Mouse (Mus musculus) CH12.LX (cell line): ENCODE data around the gene Ift43. TPM values are rescaled to one million over a fixed set of nuclear protein-coding genes. Genes with fewer than 3 reads are reported as not detected.

Experiments
- DNase-seq: peaks from one replicate; pipeline ENCODE4 v3.0.0-alpha.2; 2013; ENCODE audit errors: extremely low read depth
- H3K27ac ChIP-seq: 2 replicates; pipeline ENCODE4 v1.5.1; 2012; ENCODE audit warnings: low read depth, mild to moderate bottlenecking, control low read depth, moderate library complexity; ENCODE audit not compliant: insufficient read depth
- H3K27me3 ChIP-seq: replicated peaks from 2 replicates; pipeline ENCODE3; 2012; ENCODE audit warnings: inconsistent platforms
- H3K36me3 ChIP-seq, 2 experiments: replicated peaks in 1 of 2; 2 replicates each; pipeline versions ENCODE3 to v1.6.1; 2012; ENCODE audit warnings: inconsistent platforms in 1 of 2, low read length in 1 of 2, mild to moderate bottlenecking in 1 of 2, mixed read lengths in 1 of 2, moderate library complexity in 1 of 2; ENCODE audit not compliant: control insufficient read depth in 1 of 2, insufficient read depth in 1 of 2
- H3K4me1 ChIP-seq, 2 experiments: 2 replicates each; pipeline ENCODE4 v1.6.1; 2012; ENCODE audit warnings: inconsistent platforms in 1 of 2, moderate library complexity in 1 of 2; ENCODE audit not compliant: insufficient read depth in 2 of 2, control insufficient read depth in 1 of 2
- H3K4me2 ChIP-seq: 2 replicates; pipeline ENCODE4 v1.6.1; 2012; ENCODE audit warnings: low read depth, mild to moderate bottlenecking, control low read depth; ENCODE audit not compliant: poor library complexity, insufficient read depth, severe bottlenecking
- H3K4me3 ChIP-seq, 3 experiments: fragments of 150-350 bp in 1 of 3; sonication (generic) in 1 of 3; replicated peaks in 1 of 3; 2 replicates each; pipeline versions ENCODE3 to v1.5.1; 2011 to 2012; ENCODE audit warnings: low read depth in 2 of 3, low read length in 2 of 3, mild to moderate bottlenecking in 2 of 3, moderate library complexity in 2 of 3, control low read depth in 1 of 3, improper control_type of control experiment in 1 of 3, inconsistent platforms in 1 of 3, mixed read lengths in 1 of 3; ENCODE audit not compliant: poor library complexity in 1 of 3
- H3K79me2 ChIP-seq: replicated peaks from 2 replicates; pipeline ENCODE4 v1.6.1; 2012; ENCODE audit warnings: mild to moderate bottlenecking, moderate library complexity; ENCODE audit not compliant: control insufficient read depth, poor library complexity, insufficient read depth, severe bottlenecking; ENCODE audit errors: extremely low read depth
- H3K9ac ChIP-seq: 2 replicates; pipeline ENCODE4 v1.6.1; 2012; ENCODE audit warnings: low read depth, mild to moderate bottlenecking, control low read depth, moderate library complexity; ENCODE audit not compliant: insufficient read depth
- H3K9me3 ChIP-seq: replicated peaks from 2 replicates; pipeline ENCODE3; 2012; ENCODE audit warnings: low read length, inconsistent platforms, mixed read lengths
- BHLHE40 ChIP-seq: IDR thresholded peaks from 2 replicates; pipeline ENCODE4 v1.6.1; 2011; ENCODE audit warnings: mild to moderate bottlenecking, low read depth, low read length, improper control_type of control experiment
- CHD2 ChIP-seq: IDR thresholded peaks from 2 replicates; pipeline ENCODE4 v1.6.1; 2011; ENCODE audit warnings: low read length, improper control_type of control experiment
- CTCF ChIP-seq, 2 experiments: IDR thresholded peaks in 1 of 2; conservative IDR thresholded peaks in 1 of 2; 2 replicates each; pipeline ENCODE4 v1.5.1; 2011 to 2012; ENCODE audit warnings: low read depth in 2 of 2, low read length in 2 of 2, improper control_type of control experiment in 1 of 2, inconsistent platforms in 1 of 2, mild to moderate bottlenecking in 1 of 2, moderate library complexity in 1 of 2
- ELF1 ChIP-seq: IDR thresholded peaks from 2 replicates; pipeline ENCODE4 v1.6.1; 2014; ENCODE audit warnings: low read depth, mild to moderate bottlenecking, inconsistent platforms, low read length, improper control_type of control experiment
- EP300 ChIP-seq: IDR thresholded peaks from 2 replicates; pipeline ENCODE4 v1.6.1; 2011; ENCODE audit warnings: low read length, improper control_type of control experiment
- GABPA ChIP-seq: IDR thresholded peaks from 2 replicates; pipeline ENCODE4 v1.6.1; 2012; ENCODE audit warnings: low read depth, low read length, improper control_type of control experiment, inconsistent platforms; ENCODE audit not compliant: insufficient replicate concordance
- HCFC1 ChIP-seq: IDR thresholded peaks from 2 replicates; pipeline ENCODE4 v1.6.1; 2012; ENCODE audit warnings: low read depth, mild to moderate bottlenecking, inconsistent platforms, low read length, improper control_type of control experiment
- IRF4 ChIP-seq: IDR thresholded peaks from 2 replicates; pipeline ENCODE4 v1.6.1; 2014; ENCODE audit warnings: low read depth, mild to moderate bottlenecking, inconsistent platforms, low read length, improper control_type of control experiment
- JUND ChIP-seq: conservative IDR thresholded peaks from 2 replicates; pipeline ENCODE4 v1.6.1; 2011; ENCODE audit warnings: low read depth, low read length, improper control_type of control experiment
- MAFK ChIP-seq: IDR thresholded peaks from 2 replicates; pipeline ENCODE4 v1.6.1; 2011; ENCODE audit warnings: low read length, improper control_type of control experiment; ENCODE audit not compliant: insufficient replicate concordance
- MXI1 ChIP-seq: IDR thresholded peaks from 2 replicates; pipeline ENCODE4 v1.6.1; 2011; ENCODE audit warnings: mild to moderate bottlenecking, low read depth, low read length, improper control_type of control experiment
- NELFE ChIP-seq: IDR thresholded peaks from 2 replicates; pipeline ENCODE4 v1.6.1; 2011; ENCODE audit warnings: low read depth, low read length, improper control_type of control experiment
- PAX5 ChIP-seq: IDR thresholded peaks from 2 replicates; pipeline ENCODE4 v1.6.1; 2012; ENCODE audit warnings: low read length, inconsistent platforms, mixed read lengths
- POLR2A ChIP-seq: IDR thresholded peaks from 2 replicates; pipeline ENCODE4 v1.6.1; 2011; ENCODE audit warnings: low read depth, mild to moderate bottlenecking, improper control_type of control experiment, low read length
- POLR2AphosphoS2 ChIP-seq: IDR thresholded peaks from 2 replicates; pipeline ENCODE4 v1.6.1; 2011; ENCODE audit warnings: low read depth, low read length, improper control_type of control experiment
- RAD21 ChIP-seq: IDR thresholded peaks from 2 replicates; pipeline ENCODE4 v1.6.1; 2011; ENCODE audit warnings: low read depth, mild to moderate bottlenecking, low read length, improper control_type of control experiment, moderate library complexity
- SIN3A ChIP-seq: IDR thresholded peaks from 2 replicates; pipeline ENCODE4 v1.6.1; 2012; ENCODE audit warnings: low read length, improper control_type of control experiment, inconsistent platforms
- TBP ChIP-seq: conservative IDR thresholded peaks from 2 replicates; pipeline ENCODE4 v1.6.1; 2011; ENCODE audit warnings: low read depth, low read length, improper control_type of control experiment
- TCF12 ChIP-seq: IDR thresholded peaks from 2 replicates; pipeline ENCODE4 v1.6.1; 2014; ENCODE audit warnings: low read depth, mild to moderate bottlenecking, inconsistent platforms, low read length, improper control_type of control experiment
- USF2 ChIP-seq: conservative IDR thresholded peaks from 2 replicates; pipeline ENCODE4 v1.6.1; 2011; ENCODE audit warnings: low read depth, low read length, improper control_type of control experiment
- ZC3H11A ChIP-seq: IDR thresholded peaks from 2 replicates; pipeline ENCODE4 v1.6.1; 2012; ENCODE audit warnings: low read depth, mild to moderate bottlenecking, inconsistent platforms, low read length, improper control_type of control experiment
- ZKSCAN1 ChIP-seq: IDR thresholded peaks from 2 replicates; pipeline ENCODE4 v1.6.1; 2012; ENCODE audit warnings: low read depth, inconsistent platforms, low read length, improper control_type of control experiment, borderline replicate concordance
- ZMIZ1 ChIP-seq: IDR thresholded peaks from 2 replicates; pipeline ENCODE4 v1.6.1; 2012; ENCODE audit warnings: low read depth, mild to moderate bottlenecking, inconsistent platforms, low read length, improper control_type of control experiment
- ZNF384 ChIP-seq: IDR thresholded peaks from 2 replicates; pipeline ENCODE4 v1.6.1; 2012; ENCODE audit warnings: low read depth, low read length, improper control_type of control experiment, inconsistent platforms
- dilution Hi-C: fragments of 300-500 bp; cut with MboI; formaldehyde crosslinking; loops from 2 replicates; pipeline ENCODE4 v1.14.3; 2020; ENCODE audit warnings: low sequenced_read_pairs; ENCODE audit not compliant: extremely low pct_unique_long_range_greater_than_20kb, extremely low pct_ligation_motif_present
- in situ Hi-C: fragments of 300-500 bp; cut with MboI; formaldehyde crosslinking; loops from 3 replicates; pipeline ENCODE4 v1.14.3; 2019; ENCODE audit warnings: low sequenced_read_pairs, low pct_ligation_motif_present, low pct_unique_long_range_greater_than_20kb, mixed read lengths
- polyA plus RNA-seq: library from polyadenylated mRNA; unstranded; fragments of >175 nt; gene quantifications from 2 replicates; pipeline ENCODE4 v1.2.1, GENCODE M21; 2012; ENCODE audit warnings: low read depth; ENCODE audit not compliant: insufficient read length
- total RNA-seq, 2 experiments: library from RNA; depleted of rRNA; stranded (reverse); fragments of 300-350 nt in 1 of 2; fragments of >200 nt in 1 of 2; gene quantifications; 2 replicates each; pipeline ENCODE4 v1.2.3; 2012 to 2014

Gene Ift43
- total and polyA plus RNA-seq, 3 experiments, result 2.0 to 8.6 (median 2.8) TPM

GRCm38 (mm10) chr12:86151941-86152340 is 69.6 kb downstream of the Ift43 start:
- no peak overlapping the region for H3K4me2 ChIP-seq
- TF ChIP-seq ZC3H11A (no peak), ELF1 (no peak), MAFK (no peak), BHLHE40 (no peak)
- dilution Hi-C loops (no loop called here), in situ Hi-C loops (no loop called here)
- no peak overlapping the region for H3K27ac ChIP-seq
- H3K4me1 ChIP-seq, result no peaks in the 10 kb centered on the region
- DNase-seq, result no peak
- H3K27me3 ChIP-seq, result no peaks in the 10 kb centered on the region
- no peak overlapping the region for H3K4me3 ChIP-seq
- H3K9ac ChIP-seq, result no peak overlapping the region
- H3K79me2 ChIP-seq, result no peaks in the 10 kb centered on the region
- H3K36me3 ChIP-seq, result no peaks in the 10 kb centered on the region
- peaks cover 4% of the 10 kb centered on the region for H3K9me3 ChIP-seq

- TF ChIP-seq ZKSCAN1, result no peak
- TF ChIP-seq HCFC1, result no peak
- TF ChIP-seq ZNF384, result no peak
- TF ChIP-seq GABPA, result no peak
- TF ChIP-seq TBP, result no peak
- no peak for TF ChIP-seq TCF12
- TF ChIP-seq JUND, result no peak
- no peak for TF ChIP-seq CTCF (conservative IDR thresholded peaks at IDR 0.05 in 1 of 2, IDR thresholded peaks at IDR 0.05 in 1 of 2; ENCODE audit: low read depth in 2 of 2, low read length in 2 of 2)
- TF ChIP-seq RAD21, result no peak
- TF ChIP-seq PAX5, result no peak
- no peak for TF ChIP-seq MXI1
- TF ChIP-seq SIN3A, result no peak
- no peak for TF ChIP-seq USF2
- no peak for TF ChIP-seq NELFE
- TF ChIP-seq IRF4, result no peak
- TF ChIP-seq CHD2, result no peak
- TF ChIP-seq POLR2AphosphoS2, result no peak
- no peak for TF ChIP-seq EP300
- no peak for TF ChIP-seq POLR2A
- no peak for TF ChIP-seq ZMIZ1
- Histone ChIP-seq H3K9me3 (no peaks in the 10 kb centered on the region), H3K27ac (no peak overlapping the region), H3K36me3 (no peaks in the 10 kb centered on the region), H3K27me3 (no peaks in the 10 kb centered on the region), H3K4me2 (no peak overlapping the region), H3K9ac (no peak overlapping the region), H3K4me1 (no peaks in the 10 kb centered on the region), H3K79me2 (no peaks in the 10 kb centered on the region), H3K4me3 (no peak overlapping the region)
- dilution Hi-C loops, result no loop called here
- no peak for DNase-seq
- in situ Hi-C loops, result no loop called here
Observed at GRCm38 (mm10) chr12:86153213-86153957, 71.0 kb downstream of the Ift43 start.
